Mouse (Mus musculus) spleen, adult 2 months (tissue): ENCODE measurements at regions not wholly inside any gene's neighbourhood (a gene's known extent, or its start where the extent isn't known, plus 50 kb on each side); places are given as distances from the start of the nearest gene placed in this dataset.

ENCODE experiments used
- CTCF ChIP-seq: fragments of 200-500 bp; IDR thresholded peaks from 2 replicates; pipeline ENCODE4 v1.5.1; 2011; ENCODE audit warnings: mild to moderate bottlenecking, inconsistent platforms; ENCODE audit not compliant: insufficient read depth, insufficient read length, insufficient replicate concordance; ENCODE audit errors: extremely low read depth
- POLR2A ChIP-seq: fragments of 200-500 bp; IDR thresholded peaks from 2 replicates; pipeline ENCODE4 v1.6.1; 2011; ENCODE audit warnings: low read depth, low read length, inconsistent platforms

GRCm38 (mm10) chr4:55765780-55766179 is 233.5 kb upstream of the Klf4 start:
- TF ChIP-seq CTCF, result no peak
- TF ChIP-seq POLR2A, result no peak
